Mouse (Mus musculus) frontal cortex, postnatal 36 days (tissue): Measurements from ENCODE around the gene Tmem120a.

Experiments used
- DNase-seq, 2 experiments: peaks; one replicate each; pipeline ENCODE4 v3.0.0; 2022; ENCODE audit warnings: low spot score in 2 of 2

Gene Tmem120a

GRCm38 (mm10) chr5:135733071-135733470, 11.2 kb downstream of the Tmem120a start:
- no peak for DNase-seq

DNA sequence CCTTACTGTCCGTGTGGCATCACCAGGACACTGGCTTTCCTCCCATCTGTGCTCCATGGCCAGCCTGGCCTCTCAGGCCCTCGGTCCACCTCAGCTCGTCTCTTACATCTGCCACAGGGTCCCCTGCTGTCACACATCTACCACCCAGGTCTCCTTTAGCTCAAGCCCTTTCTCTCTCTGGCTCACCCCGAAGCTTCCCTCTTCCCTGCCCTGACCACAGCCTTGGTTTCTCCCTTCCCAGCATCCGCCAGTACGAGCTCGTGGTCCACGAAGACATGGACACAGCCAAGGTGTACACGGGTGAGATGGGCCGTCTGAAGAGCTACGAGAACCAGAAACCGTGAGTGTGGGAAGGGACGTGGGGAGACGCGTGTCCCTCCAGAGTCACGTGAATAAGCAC, 12.9 kb downstream of the Tmem120a start:
- DNase-seq: no peak

GRCm38 (mm10) chr5:135730916-135731315, 13.3 kb downstream of the Tmem120a start:
- DNase-seq: no peak

- DNase-seq: no peak
These were observed 14.0 kb downstream of the Tmem120a start for GRCm38 (mm10) chr5:135730278-135730677.

DNA sequence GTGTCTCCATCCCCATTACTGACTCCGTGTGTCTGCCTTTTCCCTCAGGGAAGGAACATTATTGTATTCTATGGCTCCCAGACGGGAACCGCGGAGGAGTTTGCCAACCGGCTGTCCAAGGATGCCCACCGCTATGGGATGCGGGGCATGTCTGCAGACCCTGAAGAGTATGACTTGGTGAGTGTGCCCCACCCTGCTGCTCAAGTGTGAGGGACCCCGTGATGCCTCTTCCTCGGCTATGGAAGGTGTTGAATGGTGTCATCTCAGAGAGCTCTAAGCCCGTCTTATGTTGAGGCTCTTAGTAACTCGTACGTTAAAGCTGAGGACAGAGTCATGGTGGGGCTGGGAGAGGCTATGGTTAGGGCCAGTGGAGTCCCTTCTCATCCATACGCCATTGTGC, 14.9 kb downstream of the Tmem120a start:
- DNase-seq: no peak

DNA sequence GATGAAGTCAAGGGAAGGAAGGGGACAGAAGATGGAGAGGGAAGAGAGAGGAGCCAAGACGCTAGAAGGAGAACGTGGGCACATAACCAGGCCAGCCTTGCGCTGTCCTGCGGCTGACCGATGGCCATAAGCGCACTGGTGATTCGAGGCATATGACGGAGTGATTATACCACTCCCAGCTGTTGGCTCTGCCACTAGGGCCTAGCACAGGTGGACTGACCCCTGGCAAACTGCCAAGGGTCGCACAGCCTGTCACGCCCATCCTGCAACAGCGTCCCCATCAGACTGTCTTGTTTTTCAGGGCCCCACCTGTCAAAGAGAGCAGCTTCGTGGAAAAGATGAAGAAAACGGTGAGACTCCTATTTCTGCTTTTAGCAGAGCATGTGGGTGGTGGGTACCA, 15.9 kb downstream of the Tmem120a start:
- no peak for DNase-seq

- no peak for DNase-seq
These were observed 16.4 kb downstream of the Tmem120a start for GRCm38 (mm10) chr5:135727871-135728270.

DNA sequence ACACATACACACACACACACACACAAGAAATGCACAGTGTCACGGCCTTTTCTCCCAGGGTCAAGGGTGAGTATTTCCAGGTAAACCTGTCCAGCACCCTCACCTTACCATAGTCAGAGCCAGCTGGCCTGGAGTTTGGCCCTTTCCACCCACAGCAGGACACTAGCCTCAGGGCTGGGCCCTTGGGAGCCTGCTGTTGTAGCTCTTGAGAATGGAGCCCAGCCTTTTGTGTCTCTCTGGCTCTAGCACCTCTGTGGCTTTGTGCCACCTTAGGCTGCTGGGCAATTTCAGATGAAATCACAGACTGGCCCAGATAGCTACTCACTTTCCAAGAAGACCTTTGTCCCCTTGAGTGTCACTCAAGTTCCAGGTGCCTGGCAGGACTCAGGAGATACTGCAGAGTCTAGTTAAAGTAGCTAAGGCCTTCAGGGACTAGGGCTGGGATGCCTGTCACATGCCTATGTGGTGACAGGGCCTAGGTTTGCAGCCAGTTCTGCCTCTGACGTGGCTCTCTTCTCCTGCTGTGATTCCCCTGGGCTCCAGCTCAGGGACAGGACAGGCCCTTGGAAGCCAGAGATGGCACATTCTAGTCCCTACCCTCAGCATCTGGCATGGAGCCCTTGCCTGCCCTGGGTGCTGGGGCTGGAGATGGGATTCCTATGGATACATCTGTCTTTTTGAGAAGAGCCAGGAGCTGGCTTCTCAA, 17.5 kb downstream of the Tmem120a start:
- no peak for DNase-seq

DNA sequence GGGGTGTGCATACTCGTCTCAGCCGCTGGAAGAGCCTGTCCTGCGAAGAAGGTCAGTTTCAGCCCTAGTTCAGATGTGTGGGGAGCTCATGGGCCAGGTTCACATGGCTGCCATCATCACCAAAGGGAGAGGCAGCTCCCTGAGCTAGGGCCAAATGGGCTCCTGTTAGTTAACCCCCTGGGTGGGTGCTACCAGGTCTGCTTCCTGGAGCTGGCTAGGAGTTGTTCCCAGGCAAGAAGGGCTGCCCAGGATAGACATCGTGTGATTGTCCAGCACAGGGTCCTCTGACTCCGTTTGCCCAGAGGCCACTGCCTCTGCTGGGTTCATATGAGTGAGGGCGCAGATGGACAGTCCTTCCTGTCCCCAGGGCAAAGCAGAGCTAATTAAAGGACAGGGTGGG, 18.3 kb downstream of the Tmem120a start:
- DNase-seq: no peak

DNA sequence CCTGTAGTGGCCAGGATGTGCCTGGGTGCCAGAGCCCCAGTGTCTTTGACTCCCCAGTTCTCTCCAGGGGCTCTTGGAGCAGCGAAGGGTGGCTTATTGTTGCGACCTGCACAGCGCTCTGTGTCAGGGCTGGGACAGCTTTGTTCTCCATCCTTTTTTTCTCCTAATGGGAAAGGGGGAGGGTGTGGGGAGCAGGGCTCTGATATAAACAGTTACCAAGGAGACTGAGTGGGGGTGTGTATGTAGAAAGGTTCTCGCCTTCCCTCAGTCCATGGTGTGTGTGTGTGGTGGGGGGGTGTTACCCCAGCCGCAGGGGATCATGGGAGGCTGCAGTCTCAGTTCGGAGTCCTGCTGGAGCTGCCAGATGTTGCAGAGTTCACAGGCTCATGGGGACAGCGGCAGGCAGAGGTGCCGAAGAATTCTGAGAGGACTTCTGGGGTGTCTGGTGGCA, 18.8 kb downstream of the Tmem120a start:
- peak; percentile 39 to 51 for DNase-seq

DNA sequence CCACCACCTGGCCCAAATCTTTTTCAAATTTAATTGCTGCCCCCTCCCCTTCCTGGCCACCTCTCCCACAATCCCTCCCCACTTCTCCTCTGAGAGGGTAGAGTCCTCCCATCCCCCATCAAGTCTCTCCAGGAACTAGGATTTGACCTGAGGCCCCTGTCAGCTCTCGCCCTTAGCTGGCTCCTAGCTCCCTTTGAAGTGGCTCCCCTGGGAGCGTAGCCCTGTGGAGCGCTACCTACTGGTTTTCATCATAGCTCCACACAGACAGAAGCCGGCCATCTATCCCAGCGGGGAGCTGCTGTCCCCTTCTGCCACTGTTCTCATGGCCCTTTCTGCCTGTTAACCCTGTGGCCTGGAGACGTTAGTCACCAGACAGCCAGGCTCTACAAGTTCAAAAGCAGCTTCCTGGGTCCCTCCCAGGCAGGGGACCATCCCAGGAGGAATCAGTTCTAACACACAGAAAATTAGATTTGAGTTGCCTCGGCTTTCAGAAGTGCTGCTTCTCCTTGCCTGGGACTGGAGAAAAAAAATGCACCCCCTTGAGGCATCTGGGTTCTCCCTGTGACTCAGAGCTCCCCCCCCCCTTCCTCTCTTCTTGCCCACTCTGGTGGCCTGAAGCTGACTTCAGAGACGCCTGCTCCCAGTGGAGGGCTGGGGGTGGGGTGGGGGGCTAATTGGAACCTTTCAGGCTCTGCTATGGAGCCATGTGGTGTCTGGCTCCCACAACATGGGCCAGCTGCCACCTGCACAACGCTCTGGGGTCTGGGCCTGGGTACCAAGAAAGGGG, 19.5 kb downstream of the Tmem120a start:
- DNase-seq: no peak

DNA sequence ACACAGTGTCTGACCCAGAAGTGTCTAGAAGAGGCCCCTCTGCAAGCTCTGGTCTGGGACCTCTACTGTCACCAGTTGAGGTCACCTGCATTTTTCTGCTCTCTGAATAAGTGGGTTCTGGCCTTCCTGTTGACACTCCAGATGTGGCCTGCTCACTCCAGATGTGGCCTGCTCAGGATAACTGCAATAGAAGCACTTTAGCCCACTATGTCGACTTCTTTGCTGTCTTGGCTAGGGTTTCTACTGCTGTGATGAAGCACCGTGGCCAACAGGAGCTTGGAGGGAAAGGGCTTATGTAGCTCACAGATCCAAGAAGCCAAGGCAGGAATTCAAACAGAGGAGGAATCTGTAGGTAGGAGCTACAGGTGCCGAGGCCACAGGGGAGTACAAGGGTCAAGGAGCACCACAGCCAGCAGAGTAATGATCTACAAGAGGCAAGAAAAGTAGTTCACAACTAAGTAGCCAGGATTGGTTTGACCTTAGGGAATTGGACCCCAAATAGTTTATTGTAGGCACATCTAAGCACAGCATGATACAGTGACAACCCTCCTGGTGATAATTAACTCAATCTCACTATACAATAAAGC, 21.0 kb downstream of the Tmem120a start:
- DNase-seq: no peak

- DNase-seq: peak; percentile 45 to 63
These were observed 22.1 kb downstream of the Tmem120a start for GRCm38 (mm10) chr5:135722121-135722520.

DNA sequence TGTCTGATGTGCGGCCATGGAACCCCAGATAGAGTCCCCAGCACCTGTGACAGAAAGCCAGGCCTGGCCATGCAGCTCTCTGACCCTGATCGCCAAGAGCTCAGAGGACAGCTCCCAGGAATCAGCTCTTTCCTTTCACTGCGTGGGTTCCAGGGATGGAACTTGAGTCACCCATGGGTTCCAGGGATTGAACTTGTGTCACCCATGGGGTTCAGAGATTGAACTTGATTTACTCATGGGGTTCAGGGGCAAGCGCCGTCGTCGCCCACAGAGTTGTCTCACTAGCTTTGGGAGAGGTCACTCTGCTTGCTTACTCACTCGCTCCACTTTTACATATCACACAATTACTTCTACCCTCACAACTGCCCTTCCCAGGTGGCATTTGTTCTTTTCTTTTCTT, 23.2 kb downstream of the Tmem120a start:
- DNase-seq: no peak

DNA sequence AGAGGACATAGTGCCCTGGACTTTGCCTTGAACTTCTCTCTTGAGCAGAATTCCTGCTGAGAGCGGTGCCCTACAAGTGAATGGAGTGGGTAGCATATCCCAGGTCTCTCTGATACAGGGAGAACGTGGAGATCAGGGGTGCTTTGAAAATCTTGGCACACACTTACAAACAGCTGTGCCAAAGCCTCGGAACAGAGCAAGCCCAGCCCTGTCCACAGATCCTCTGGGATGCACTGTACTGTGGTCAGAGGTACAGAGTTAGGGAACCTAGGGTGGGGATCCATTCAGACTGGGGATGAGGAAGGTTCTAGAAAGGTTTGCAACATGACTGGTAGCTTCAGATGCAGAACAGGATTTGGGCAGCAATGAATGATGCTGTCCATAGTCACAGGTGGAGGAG, 24.1 kb downstream of the Tmem120a start:
- no peak for DNase-seq

DNA sequence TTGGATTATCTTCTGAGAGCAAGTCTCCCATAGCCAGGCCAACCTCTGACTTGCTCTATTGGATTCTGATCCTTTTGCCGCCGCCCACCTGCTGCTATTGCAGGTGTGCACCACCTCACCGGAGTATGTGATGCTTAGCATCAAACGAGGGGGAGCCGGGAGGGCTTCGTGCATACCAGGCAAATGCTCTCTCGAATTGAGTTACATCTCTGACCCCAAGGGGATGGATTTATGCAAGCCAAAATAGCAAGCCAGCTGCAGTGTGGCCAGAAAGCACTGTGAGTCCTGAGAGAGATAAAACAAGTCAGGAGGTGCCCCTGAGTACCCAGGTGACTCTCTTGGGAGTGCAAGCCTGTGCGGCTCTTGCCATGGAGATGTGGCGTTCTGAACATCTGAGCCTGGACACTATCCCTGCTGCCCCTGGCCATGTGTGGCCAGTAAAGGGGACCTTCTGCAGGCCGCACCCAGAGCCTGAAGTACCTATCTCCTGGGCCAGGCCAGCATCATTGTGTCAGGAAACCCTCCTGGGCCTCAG, 24.6 kb downstream of the Tmem120a start:
- no peak for DNase-seq

DNA sequence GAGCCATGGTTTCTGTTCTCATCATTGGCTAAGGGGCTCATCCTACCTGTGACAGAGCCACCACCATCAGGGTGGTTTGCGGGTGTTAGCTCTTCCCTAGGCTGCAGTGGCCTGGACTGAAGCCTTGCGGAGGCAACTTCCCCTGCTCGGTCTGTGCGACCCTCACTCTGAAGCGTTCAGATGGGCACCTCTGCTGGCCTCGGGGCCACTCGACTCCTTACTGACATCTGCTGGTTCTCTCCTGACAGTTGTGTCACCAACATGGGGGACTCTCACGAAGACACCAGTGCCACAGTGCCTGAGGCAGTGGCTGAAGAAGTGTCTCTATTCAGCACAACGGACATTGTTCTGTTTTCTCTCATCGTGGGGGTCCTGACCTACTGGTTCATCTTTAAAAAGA, 28.6 kb downstream of the Tmem120a start:
- no peak for DNase-seq

DNA sequence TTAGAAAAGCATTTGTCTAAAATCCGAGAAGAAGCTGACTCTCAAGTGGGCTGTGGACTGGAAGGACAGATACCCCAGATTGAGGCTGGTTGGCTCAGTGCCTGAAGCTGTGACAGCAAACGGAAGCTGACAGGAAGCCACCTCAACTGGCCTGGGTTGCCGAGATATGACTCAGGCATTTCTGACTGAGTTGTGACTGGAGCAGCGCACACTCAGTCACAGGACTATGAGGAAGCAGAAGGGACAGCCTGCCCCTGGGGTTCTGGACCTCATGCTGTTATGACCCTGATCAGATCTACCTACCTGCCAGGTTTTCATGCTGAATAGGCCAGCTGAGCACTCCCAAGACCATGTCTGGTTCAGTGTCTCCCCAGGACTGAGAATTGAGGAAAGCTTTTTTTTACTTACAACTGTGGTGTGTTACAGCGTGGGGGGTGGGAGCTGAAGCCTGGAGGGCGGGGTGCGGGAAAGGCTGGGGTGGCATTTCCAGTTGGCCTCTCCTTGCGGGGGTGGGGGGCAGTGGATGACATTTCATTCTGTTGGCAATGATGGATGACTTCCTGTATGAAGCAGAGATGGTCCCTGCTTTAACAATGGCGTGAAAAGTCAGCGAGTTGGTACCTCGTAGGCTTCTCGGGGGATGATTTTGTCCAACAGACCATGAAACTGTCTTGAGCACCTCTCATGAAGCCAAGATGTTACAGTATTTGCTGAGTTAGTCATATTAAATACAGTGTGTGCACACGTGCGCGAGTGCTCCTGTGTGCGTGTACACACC, 30.6 kb downstream of the Tmem120a start:
- DNase-seq: peak; percentile 57 to 73

- DNase-seq: peak; percentile 53 to 85
These were observed 31.4 kb downstream of the Tmem120a start for GRCm38 (mm10) chr5:135712803-135713202.

- DNase-seq: no peak
These were observed 32.5 kb downstream of the Tmem120a start for GRCm38 (mm10) chr5:135711582-135712355.
